Mouse (Mus musculus): ENCODE results near the gene Chka. TPM values are rescaled to one million over a fixed set of nuclear protein-coding genes. Genes with fewer than 3 reads are reported as not detected.

The Chka gene
- polyA plus RNA-seq (2012; rRNA removed) = 49.1 and 75.4 TPM in 2 replicates

- DNase-seq (ENCODE audit: low read depth, low spot score) = peak; percentile 83
- under 1% methylated on average over 53 of the region's 54 CpGs for WGBS
Measured at GRCm38 (mm10) chr19:3851502-3851962, at the start of gene Chka. Gene Chka, plus strand, starts transcription at chr19:3851773.

- WGBS = 87% methylated on average over 7 of the region's 7 CpGs
- DNase-seq (ENCODE audit: low read depth, low spot score) = no peak
Measured at GRCm38 (mm10) chr19:3805526-3805925, 46.0 kb upstream of the Chka start.

- WGBS = 92% methylated on average over 10 of the region's 10 CpGs
- DNase-seq (ENCODE audit: low read depth, low spot score) = no peak
Measured at GRCm38 (mm10) chr19:3810536-3811233, 40.9 kb upstream of the Chka start.

- no peak for DNase-seq (ENCODE audit: low read depth, low spot score)
- WGBS = 37% methylated on average over 10 of the region's 10 CpGs
Measured at GRCm38 (mm10) chr19:3814461-3814860, 37.1 kb upstream of the Chka start.

GRCm38 (mm10) chr19:3815824-3816223, 35.7 kb upstream of the Chka start:
- 73% methylated on average over 12 of the region's 12 CpGs for WGBS
- no peak for DNase-seq (ENCODE audit: low read depth, low spot score)

- 54% methylated on average over 2 of the region's 2 CpGs for WGBS
- DNase-seq (ENCODE audit: low read depth, low spot score) = no peak
Measured at GRCm38 (mm10) chr19:3819080-3819479, 32.5 kb upstream of the Chka start.

- no peak for DNase-seq (ENCODE audit: low read depth, low spot score)
- 54% methylated on average over 2 of the region's 2 CpGs for WGBS
Measured at GRCm38 (mm10) chr19:3819899-3820444, 31.6 kb upstream of the Chka start.

GRCm38 (mm10) chr19:3825044-3825443, 26.5 kb upstream of the Chka start:
- no peak for DNase-seq (ENCODE audit: low read depth, low spot score)

- no peak for DNase-seq (ENCODE audit: low read depth, low spot score)
- 70% methylated on average over 3 of the region's 3 CpGs for WGBS
Measured at GRCm38 (mm10) chr19:3829863-3830262, 21.7 kb upstream of the Chka start.

- no peak for DNase-seq (ENCODE audit: low read depth, low spot score)
- 51% methylated on average over 8 of the region's 8 CpGs for WGBS
Measured at GRCm38 (mm10) chr19:3831716-3832115, 19.9 kb upstream of the Chka start.

- DNase-seq (ENCODE audit: low read depth, low spot score) = no peak
- 19% methylated on average over 4 of the region's 4 CpGs for WGBS
Measured at GRCm38 (mm10) chr19:3832851-3833353, 18.7 kb upstream of the Chka start.

- DNase-seq (ENCODE audit: low read depth, low spot score) = no peak
- 78% methylated on average over 7 of the region's 7 CpGs for WGBS
Measured at GRCm38 (mm10) chr19:3834301-3834700, 17.3 kb upstream of the Chka start.

GRCm38 (mm10) chr19:3836791-3837190, 14.8 kb upstream of the Chka start:
- DNase-seq (ENCODE audit: low read depth, low spot score) = no peak

GRCm38 (mm10) chr19:3838931-3839330, 12.6 kb upstream of the Chka start:
- DNase-seq (ENCODE audit: low read depth, low spot score) = no peak
- 71% methylated on average over 3 of the region's 3 CpGs for WGBS

More at GRCm38 (mm10) chr19:3836791-3837190, 14.8 kb upstream of the Chka start:
- 85% methylated on average over 9 of the region's 9 CpGs for WGBS

- 9% methylated on average over 2 of the region's 2 CpGs for WGBS
- no peak for DNase-seq (ENCODE audit: low read depth, low spot score)
Measured at GRCm38 (mm10) chr19:3839686-3840085, 11.9 kb upstream of the Chka start.

- no peak for DNase-seq (ENCODE audit: low read depth, low spot score)
- 18% methylated on average over 5 of the region's 5 CpGs for WGBS
Measured at GRCm38 (mm10) chr19:3840214-3840651, 11.3 kb upstream of the Chka start.

GRCm38 (mm10) chr19:3840685-3841084, 10.9 kb upstream of the Chka start:
- WGBS = 58% methylated on average over 5 of the region's 5 CpGs
- DNase-seq (ENCODE audit: low read depth, low spot score) = no peak

- no peak for DNase-seq (ENCODE audit: low read depth, low spot score)
Measured at GRCm38 (mm10) chr19:3842359-3843148, 9.0 kb upstream of the Chka start.

GRCm38 (mm10) chr19:3843629-3844028, 7.9 kb upstream of the Chka start:
- 44% methylated on average over 2 of the region's 2 CpGs for WGBS
- no peak for DNase-seq (ENCODE audit: low read depth, low spot score)

More at GRCm38 (mm10) chr19:3842359-3843148, 9.0 kb upstream of the Chka start:
- WGBS = 30% methylated on average over 12 of the region's 12 CpGs

- WGBS = 88% methylated on average over 1 of the region's 1 CpGs
- no peak for DNase-seq (ENCODE audit: low read depth, low spot score)
Measured at GRCm38 (mm10) chr19:3844836-3845235, 6.7 kb upstream of the Chka start.

All from large intestine, adult 2 months (tissue).